Mouse (Mus musculus): ENCODE measurements around the gene Oas1d. TPM values are rescaled to one million over a fixed set of nuclear protein-coding genes. Genes with fewer than 3 reads are reported as not detected.

Oas1d gene
- total and polyA plus RNA-seq, 3 experiments, result 0.05 TPM; not detected in 2

- H3K9me3 ChIP-seq (replicated peaks), result no peaks in the 10 kb centered on the region
- no peak for ATAC-seq (ENCODE audit: extremely low read depth, insufficient number of reproducible peaks, low FRiP score, poor library complexity, severe bottlenecking)
- H3K4me3 ChIP-seq (ENCODE audit: low read depth, low read length), result no peak overlapping the region
- no peak for TF ChIP-seq POLR2AphosphoS5 (IDR thresholded peaks at IDR 0.05; ENCODE audit: insufficient replicate concordance, low read depth, low read length)
- TF ChIP-seq GATA2 (IDR thresholded peaks at IDR 0.05; ENCODE audit: borderline replicate concordance, low read depth, low read length), result no peak
- no peak for TF ChIP-seq GATA1 (IDR thresholded peaks at IDR 0.05; ENCODE audit: borderline replicate concordance, low read length)
- TF ChIP-seq CTCF (IDR thresholded peaks at IDR 0.05; ENCODE audit: low read depth, low read length), result no peak
- H3K27me3 ChIP-seq (ENCODE audit: insufficient read depth, low read length), result peaks cover 5% of the 10 kb centered on the region
- no peaks in the 10 kb centered on the region for H3K36me3 ChIP-seq (replicated peaks)
- H3K4me1 ChIP-seq (ENCODE audit: insufficient read depth, low read depth, low read length), result no peaks in the 10 kb centered on the region
- DNase-seq (ENCODE audit: low spot score), result no peak
Measured at GRCm38 (mm10) chr5:120969703-120970102, 55.4 kb downstream of the Oas1d start.

Other genes with a start within 250 kb of the Oas1d start
- not detected in 2 replicates for gene Dtx1, start 202.6 kb upstream of the Oas1d start, total RNA-seq (2014; fragmentation: Nextera tagmentation)
- gene Dtx1, start 202.6 kb upstream of the Oas1d start, total RNA-seq (2017), result 0.05 and 0.06 TPM in 2 replicates
- 0.03 and 0.09 TPM in 2 replicates for gene Dtx1, start 202.6 kb upstream of the Oas1d start, polyA plus RNA-seq (2012)
- 1.7 and 3.5 TPM in 2 replicates for gene Oas2, start 164.7 kb upstream of the Oas1d start, total RNA-seq (2014; fragmentation: Nextera tagmentation)
- gene Oas2, start 164.7 kb upstream of the Oas1d start, total RNA-seq (2017), result 2.3 and 2.4 TPM in 2 replicates
- 0.11 and 0.15 TPM in 2 replicates for gene Oas2, start 164.7 kb upstream of the Oas1d start, polyA plus RNA-seq (2012)
- 0.97 and 2.0 TPM in 2 replicates for gene Oas3, start 136.9 kb upstream of the Oas1d start, total RNA-seq (2014; fragmentation: Nextera tagmentation)
- 0.60 and 0.76 TPM in 2 replicates for gene Oas3, start 136.9 kb upstream of the Oas1d start, total RNA-seq (2017)
- gene Oas3, start 136.9 kb upstream of the Oas1d start, polyA plus RNA-seq (2012), result 0.26 and 0.28 TPM in 2 replicates
- gene Oas1e, start 119.0 kb upstream of the Oas1d start, total RNA-seq (2014; fragmentation: Nextera tagmentation), result not detected in 2 replicates
- gene Oas1e, start 119.0 kb upstream of the Oas1d start, total RNA-seq (2017), result 0.12 TPM in 1 of 2 replicates, not detected in the other
- gene Oas1e, start 119.0 kb upstream of the Oas1d start, polyA plus RNA-seq (2012), result not detected in 2 replicates
- gene Oas1c, start 102.0 kb upstream of the Oas1d start, total RNA-seq (2014; fragmentation: Nextera tagmentation), result 9.5 and 10.3 TPM in 2 replicates
- 4.3 and 6.4 TPM in 2 replicates for gene Oas1c, start 102.0 kb upstream of the Oas1d start, total RNA-seq (2017)
- 0.25 and 0.29 TPM in 2 replicates for gene Oas1c, start 102.0 kb upstream of the Oas1d start, polyA plus RNA-seq (2012)
- gene Oas1f, start 67.2 kb upstream of the Oas1d start, total RNA-seq (2014; fragmentation: Nextera tagmentation), result not detected in 2 replicates
- gene Oas1f, start 67.2 kb upstream of the Oas1d start, total RNA-seq (2017), result not detected in 2 replicates
- not detected in 2 replicates for gene Oas1f, start 67.2 kb upstream of the Oas1d start, polyA plus RNA-seq (2012)
- not detected in 2 replicates for gene Oas1h, start 53.1 kb upstream of the Oas1d start, total RNA-seq (2014; fragmentation: Nextera tagmentation)
- not detected in 2 replicates for gene Oas1h, start 53.1 kb upstream of the Oas1d start, total RNA-seq (2017)
- not detected in 2 replicates for gene Oas1h, start 53.1 kb upstream of the Oas1d start, polyA plus RNA-seq (2012)
- gene Oas1g, start 26.9 kb upstream of the Oas1d start, total RNA-seq (2014; fragmentation: Nextera tagmentation), result not detected in 2 replicates
- 0.23 TPM in 1 of 2 replicates, not detected in the other for gene Oas1g, start 26.9 kb upstream of the Oas1d start, total RNA-seq (2017)
- not detected in 2 replicates for gene Oas1g, start 26.9 kb upstream of the Oas1d start, polyA plus RNA-seq (2012)
- not detected in 2 replicates for gene Oas1a, start 7.0 kb upstream of the Oas1d start, total RNA-seq (2014; fragmentation: Nextera tagmentation)
- 0.33 and 0.70 TPM in 2 replicates for gene Oas1a, start 7.0 kb upstream of the Oas1d start, total RNA-seq (2017)
- 0.11 and 0.13 TPM in 2 replicates for gene Oas1a, start 7.0 kb upstream of the Oas1d start, polyA plus RNA-seq (2012)
- gene Rph3a, start 95.6 kb downstream of the Oas1d start, total RNA-seq (2014; fragmentation: Nextera tagmentation), result not detected in 2 replicates
- 0.06 TPM in 1 of 2 replicates, not detected in the other for gene Rph3a, start 95.6 kb downstream of the Oas1d start, total RNA-seq (2017)
- gene Rph3a, start 95.6 kb downstream of the Oas1d start, polyA plus RNA-seq (2012), result not detected in 2 replicates

All from G1E (cell line).